Mouse (Mus musculus) left cerebral cortex, adult 11 months (tissue): ENCODE data around the gene Pold1.

Experiments
- DNase-seq: peaks from one replicate; pipeline ENCODE4 v3.0.0; 2022; ENCODE audit warnings: low spot score

The Pold1 gene

GRCm38 (mm10) chr7:44485572-44486195 is 63.0 kb downstream of the Pold1 start:
- DNase-seq, result no peak

GRCm38 (mm10) chr7:44484841-44485571 is 63.6 kb downstream of the Pold1 start:
- DNase-seq, result peak; percentile 77

- DNase-seq, result no peak
These were observed 64.5 kb downstream of the Pold1 start for GRCm38 (mm10) chr7:44484109-44484508.

GRCm38 (mm10) chr7:44482836-44483435 is 65.7 kb downstream of the Pold1 start:
- DNase-seq, result no peak
